Comparison of ENCODE assay signal across 14 mouse cellular contexts in genomic region chr4:98103337-98103666, GRCm38 (mm10).
DNase-seq lines count a peak whose midpoint lies in the region; ATAC-seq and TF ChIP-seq lines count a peak whose summit lies in the region.
"Had no signal": no experiment of that assay in that cellular context is flagged by ENCODE, and none has a peak within 500 bp of the region (broad histone marks: within the 10 kb centered on the region; RNA-seq: fewer than 3 reads in every experiment).

No protein-coding gene starts in this region.

- DNase-seq in heart, postnatal 14 days: no peak
- DNase-seq in forebrain, postnatal 0 days: no peak
- DNase-seq in midbrain, embryonic 10.5 days (ENCODE audit: low spot score): no peak
- DNase-seq in urinary bladder, postnatal 10 days (ENCODE audit: low spot score): no peak
- DNase-seq in kidney, adult 8-10 months: no peak
- DNase-seq: gastrocnemius, postnatal 25 days; thymus, postnatal 4 days had no signal

- H3K27me3 ChIP-seq in heart, embryonic 15.5 days: no peaks in the 10 kb centered on the region
- no peaks in the 10 kb centered on the region for H3K27me3 ChIP-seq in embryonic facial prominence, embryonic 13.5 days
- no peaks in the 10 kb centered on the region for H3K27me3 ChIP-seq in forebrain, postnatal 0 days (ENCODE audit: insufficient read depth, low read length)
- H3K27me3 ChIP-seq in midbrain, embryonic 10.5 days (ENCODE audit: low read depth, poor library complexity, severe bottlenecking): peaks cover 69% of the 10 kb centered on the region
- H3K27me3 ChIP-seq in kidney, embryonic 14.5 days (ENCODE audit: control insufficient read depth, insufficient read depth, low read length): no peaks in the 10 kb centered on the region
- H3K27me3 ChIP-seq: neural tube, embryonic 12.5 days; stomach, embryonic 15.5 days had no signal

- no peaks in the 10 kb centered on the region for H3K36me3 ChIP-seq in heart, embryonic 15.5 days
- H3K36me3 ChIP-seq in embryonic facial prominence, embryonic 13.5 days: 0 out of 2 replicates have a peak, but pooled peaks cover 4% of the 10 kb centered on the region
- H3K36me3 ChIP-seq in forebrain, postnatal 0 days (ENCODE audit: insufficient read depth): no peaks in the 10 kb centered on the region
- H3K36me3 ChIP-seq in midbrain, embryonic 10.5 days: no peaks in the 10 kb centered on the region
- H3K36me3 ChIP-seq in kidney, embryonic 14.5 days (ENCODE audit: control insufficient read depth, insufficient read depth, low read length): no peaks in the 10 kb centered on the region
- H3K36me3 ChIP-seq: liver, embryonic 15.5 days; neural tube, embryonic 12.5 days; stomach, embryonic 15.5 days had no signal

- H3K4me3 ChIP-seq in heart, embryonic 15.5 days: no peak overlapping the region
- H3K4me3 ChIP-seq in embryonic facial prominence, embryonic 13.5 days: no peak overlapping the region
- no peak overlapping the region for H3K4me3 ChIP-seq in forebrain, postnatal 0 days (ENCODE audit: low read depth, low read length)
- H3K4me3 ChIP-seq in midbrain, embryonic 10.5 days: no peak overlapping the region
- no peak overlapping the region for H3K4me3 ChIP-seq in kidney, embryonic 14.5 days (ENCODE audit: low read length)
- H3K4me3 ChIP-seq: liver, embryonic 15.5 days; megakaryocyte, embryonic 14.5 days; neural tube, embryonic 12.5 days; stomach, embryonic 15.5 days had no signal

- intact Hi-C loops in heart, postnatal 14 days (cut with DNase I): loop anchor here (10.0 kb wide), 1 partner anchor 429 kb away; no protein-coding TSS in a partner anchor

- no peak for TF ChIP-seq CTCF in forebrain, postnatal 0 days (IDR thresholded peaks at IDR 0.05; ENCODE audit: low read depth)

- H3K4me1 ChIP-seq in heart, embryonic 15.5 days (replicated peaks): peaks cover 60% of the 10 kb centered on the region
- peaks cover 80% of the 10 kb centered on the region for H3K4me1 ChIP-seq in embryonic facial prominence, embryonic 13.5 days
- H3K4me1 ChIP-seq in forebrain, postnatal 0 days (ENCODE audit: insufficient read depth): peaks cover 13% of the 10 kb centered on the region; the same call in 1 of the 2 replicates
- peaks cover 91% of the 10 kb centered on the region for H3K4me1 ChIP-seq in midbrain, embryonic 10.5 days
- peaks cover 37% of the 10 kb centered on the region for H3K4me1 ChIP-seq in kidney, embryonic 14.5 days (ENCODE audit: control insufficient read depth, insufficient read depth, low read length)

- 77% methylated on average over 2 of the region's 2 CpGs for WGBS in heart, embryonic 15.5 days
- WGBS in embryonic facial prominence, embryonic 13.5 days: 20% methylated on average over 2 of the region's 2 CpGs
- WGBS in forebrain, postnatal 0 days: 12% methylated on average over 2 of the region's 2 CpGs
- WGBS in midbrain, embryonic 10.5 days: 33% methylated on average over 2 of the region's 2 CpGs
- WGBS in kidney, embryonic 14.5 days: 56% methylated on average over 2 of the region's 2 CpGs

- H3K9me3 ChIP-seq in heart, embryonic 15.5 days (replicated peaks): no peaks in the 10 kb centered on the region
- no peaks in the 10 kb centered on the region for H3K9me3 ChIP-seq in embryonic facial prominence, embryonic 13.5 days
- no peaks in the 10 kb centered on the region for H3K9me3 ChIP-seq in forebrain, postnatal 0 days (ENCODE audit: low read length)
- H3K9me3 ChIP-seq in midbrain, embryonic 10.5 days (replicated peaks): no peaks in the 10 kb centered on the region
- H3K9me3 ChIP-seq in kidney, embryonic 14.5 days (ENCODE audit: control insufficient read depth, low read length): no peaks in the 10 kb centered on the region
- H3K9me3 ChIP-seq: liver, embryonic 15.5 days; megakaryocyte, embryonic 14.5 days; neural tube, embryonic 12.5 days; stomach, embryonic 15.5 days had no signal

- no peak for ATAC-seq in heart, embryonic 15.5 days (replicated peaks; ENCODE audit: insufficient number of reproducible peaks, insufficient read depth, low FRiP score, low read depth)
- no peak for ATAC-seq in embryonic facial prominence, embryonic 13.5 days (ENCODE audit: insufficient number of reproducible peaks, insufficient read depth, low FRiP score, low TSS enrichment, low read depth)
- peak; percentile 3; the same call in 1 of the 2 replicates for ATAC-seq in forebrain, postnatal 0 days
- ATAC-seq in kidney, embryonic 14.5 days (ENCODE audit: low FRiP score, low TSS enrichment): no peak

- H3K27ac ChIP-seq in heart, embryonic 15.5 days: 0 out of 2 replicates have a peak overlapping the region, but pooled peaks have one; percentile 31
- H3K27ac ChIP-seq in embryonic facial prominence, embryonic 13.5 days: peak overlapping the region; percentile 71
- peak overlapping the region; percentile 66 for H3K27ac ChIP-seq in forebrain, postnatal 0 days (ENCODE audit: low read depth, low read length)
- peak overlapping the region; percentile 65 for H3K27ac ChIP-seq in midbrain, embryonic 10.5 days (replicated peaks)
- H3K27ac ChIP-seq in kidney, embryonic 14.5 days (ENCODE audit: low read depth, low read length): no peak overlapping the region
- H3K27ac ChIP-seq: liver, embryonic 15.5 days; neural tube, embryonic 12.5 days; stomach, embryonic 15.5 days had no signal

- H3K4me2 ChIP-seq in heart, embryonic 15.5 days: no peak overlapping the region
- H3K4me2 ChIP-seq in embryonic facial prominence, embryonic 13.5 days: no peak overlapping the region; the same call in 1 of the 2 replicates
- H3K4me2 ChIP-seq in forebrain, postnatal 0 days (ENCODE audit: low read depth): peak overlapping the region; percentile 42
- no peak overlapping the region for H3K4me2 ChIP-seq in kidney, embryonic 14.5 days (replicated peaks; ENCODE audit: low read depth, low read length)
- H3K4me2 ChIP-seq: liver, embryonic 15.5 days; neural tube, embryonic 12.5 days; stomach, embryonic 15.5 days had no signal

- H3K9ac ChIP-seq in heart, embryonic 15.5 days: no peak overlapping the region
- H3K9ac ChIP-seq in embryonic facial prominence, embryonic 13.5 days: 0 out of 2 replicates have a peak overlapping the region, but pooled peaks have one; percentile 22
- peak overlapping the region; percentile 6 for H3K9ac ChIP-seq in forebrain, postnatal 0 days
- H3K9ac ChIP-seq in kidney, embryonic 14.5 days (ENCODE audit: low read depth, low read length): no peak overlapping the region
- H3K9ac ChIP-seq: liver, embryonic 15.5 days; neural tube, embryonic 12.5 days; stomach, embryonic 15.5 days had no signal

Comparison
In these comparisons a context has a peak if more than half of its experiments do, and no peak if none do; other contexts are left out.
1. H3K9ac ChIP-seq: peak in embryonic facial prominence, embryonic 13.5 days (single experiment) and forebrain, postnatal 0 days (single experiment); none in heart, embryonic 15.5 days (single experiment) and kidney, embryonic 14.5 days (single experiment).